Mouse (Mus musculus): ENCODE measurements around the gene Slc25a35. TPM values are rescaled to one million over a fixed set of nuclear protein-coding genes. Genes with fewer than 3 reads are reported as not detected.

Slc25a35 gene
- polyA plus RNA-seq, 1 experiment from 2014 or later = 2.1 TPM

GRCm38 (mm10) chr11:68945245-68945644 lies 22.7 kb upstream of the Slc25a35 start:
- peaks cover 12% of the 10 kb centered on the region for H3K4me1 ChIP-seq
- peaks cover 9% of the 10 kb centered on the region; the same call in 1 of the 2 replicates for H3K36me3 ChIP-seq
- peaks cover 13% of the 10 kb centered on the region; the same call in 1 of the 2 replicates for H3K27me3 ChIP-seq (replicated peaks)
- WGBS = 68% methylated on average over 2 of the region's 2 CpGs
- no peaks in the 10 kb centered on the region for H3K9me3 ChIP-seq
- no peak overlapping the region for H3K9ac ChIP-seq
- H3K4me3 ChIP-seq = no peak overlapping the region
- ATAC-seq (ENCODE audit: extremely low read depth, insufficient number of reproducible peaks, low FRiP score, low TSS enrichment) = no peak
- H3K4me2 ChIP-seq = no peak overlapping the region
- no peak overlapping the region for H3K27ac ChIP-seq (replicated peaks)

GRCm38 (mm10) chr11:68946001-68946400 lies 21.9 kb upstream of the Slc25a35 start:
- Histone ChIP-seq H3K4me1 (peaks cover 8% of the 10 kb centered on the region), H3K4me3 (no peak overlapping the region), H3K36me3 (peaks cover 9% of the 10 kb centered on the region; the same call in 1 of the 2 replicates), H3K4me2 (no peak overlapping the region), H3K9me3 (no peaks in the 10 kb centered on the region), H3K27me3 (replicated peaks) (peaks cover 13% of the 10 kb centered on the region; the same call in 1 of the 2 replicates), H3K27ac (replicated peaks) (no peak overlapping the region), H3K9ac (no peak overlapping the region)
- no peak for ATAC-seq (ENCODE audit: extremely low read depth, insufficient number of reproducible peaks, low FRiP score, low TSS enrichment)
- 81% methylated on average over 4 of the region's 4 CpGs for WGBS

GRCm38 (mm10) chr11:68946806-68947440 lies 21.0 kb upstream of the Slc25a35 start:
- peak overlapping the region; percentile 65; the same call in 1 of the 2 replicates for H3K9ac ChIP-seq

GRCm38 (mm10) chr11:68947542-68947993 lies 20.4 kb upstream of the Slc25a35 start:
- Histone ChIP-seq H3K4me2 (peak overlapping the region; percentile 66), H3K4me3 (peak overlapping the region; percentile 39), H3K9ac (peak overlapping the region; percentile 65), H3K27me3 (replicated peaks) (peaks cover 24% of the 10 kb centered on the region), H3K27ac (replicated peaks) (no peak overlapping the region), H3K4me1 (peaks cover 13% of the 10 kb centered on the region), H3K9me3 (no peaks in the 10 kb centered on the region), H3K36me3 (peaks cover 9% of the 10 kb centered on the region; the same call in 1 of the 2 replicates)
- no peak for ATAC-seq (ENCODE audit: extremely low read depth, insufficient number of reproducible peaks, low FRiP score, low TSS enrichment)
- 22% methylated on average over 12 of the region's 12 CpGs for WGBS

More at GRCm38 (mm10) chr11:68946806-68947440, 21.0 kb upstream of the Slc25a35 start:
- H3K27ac ChIP-seq (replicated peaks) = no peak overlapping the region
- no peaks in the 10 kb centered on the region for H3K9me3 ChIP-seq
- H3K4me3 ChIP-seq = peak overlapping the region; percentile 39
- no peak for ATAC-seq (ENCODE audit: extremely low read depth, insufficient number of reproducible peaks, low FRiP score, low TSS enrichment)
- H3K27me3 ChIP-seq (replicated peaks) = peaks cover 22% of the 10 kb centered on the region
- H3K4me1 ChIP-seq = peaks cover 11% of the 10 kb centered on the region
- peaks cover 9% of the 10 kb centered on the region; the same call in 1 of the 2 replicates for H3K36me3 ChIP-seq
- peak overlapping the region; percentile 66 for H3K4me2 ChIP-seq
- 19% methylated on average over 16 of the region's 16 CpGs for WGBS

- Histone ChIP-seq H3K27ac (replicated peaks) (no peak overlapping the region), H3K9ac (peak overlapping the region; percentile 70), H3K36me3 (no peaks in the 10 kb centered on the region), H3K4me2 (peak overlapping the region; percentile 76), H3K27me3 (replicated peaks) (peaks cover 62% of the 10 kb centered on the region), H3K4me1 (peaks cover 27% of the 10 kb centered on the region), H3K9me3 (no peaks in the 10 kb centered on the region), H3K4me3 (peak overlapping the region; percentile 47)
- ATAC-seq (ENCODE audit: extremely low read depth, insufficient number of reproducible peaks, low FRiP score, low TSS enrichment) = no peak
- WGBS = 12% methylated on average over 13 of the region's 13 CpGs
Measured at GRCm38 (mm10) chr11:68953903-68954302, 14.0 kb upstream of the Slc25a35 start.

- no peaks in the 10 kb centered on the region for H3K36me3 ChIP-seq
- H3K4me2 ChIP-seq = peak overlapping the region; percentile 76
- peak overlapping the region; percentile 70 for H3K9ac ChIP-seq
- peaks cover 27% of the 10 kb centered on the region for H3K4me1 ChIP-seq
- H3K4me3 ChIP-seq = peak overlapping the region; percentile 47
- H3K27me3 ChIP-seq (replicated peaks) = peaks cover 62% of the 10 kb centered on the region
- WGBS = 3% methylated on average over 17 of the region's 17 CpGs
- no peak overlapping the region for H3K27ac ChIP-seq (replicated peaks)
- ATAC-seq (ENCODE audit: extremely low read depth, insufficient number of reproducible peaks, low FRiP score, low TSS enrichment) = no peak
- no peaks in the 10 kb centered on the region for H3K9me3 ChIP-seq
Measured at GRCm38 (mm10) chr11:68954408-68954807, 13.5 kb upstream of the Slc25a35 start.

- Histone ChIP-seq H3K4me3 (peak overlapping the region; percentile 47), H3K9me3 (no peaks in the 10 kb centered on the region), H3K9ac (peak overlapping the region; percentile 70), H3K4me1 (peaks cover 27% of the 10 kb centered on the region), H3K4me2 (peak overlapping the region; percentile 76), H3K36me3 (no peaks in the 10 kb centered on the region), H3K27me3 (replicated peaks) (peaks cover 58% of the 10 kb centered on the region), H3K27ac (replicated peaks) (no peak overlapping the region)
- no peak for ATAC-seq (ENCODE audit: extremely low read depth, insufficient number of reproducible peaks, low FRiP score, low TSS enrichment)
- 59% methylated on average over 5 of the region's 5 CpGs for WGBS
Measured at GRCm38 (mm10) chr11:68955473-68955872, 12.5 kb upstream of the Slc25a35 start.

GRCm38 (mm10) chr11:68956107-68956506 lies 11.8 kb upstream of the Slc25a35 start:
- Histone ChIP-seq H3K4me2 (peak overlapping the region; percentile 76), H3K9ac (peak overlapping the region; percentile 71)

GRCm38 (mm10) chr11:68956697-68957096 lies 11.2 kb upstream of the Slc25a35 start:
- H3K4me1 ChIP-seq = peaks cover 26% of the 10 kb centered on the region
- peak overlapping the region; percentile 45 for H3K4me3 ChIP-seq
- H3K4me2 ChIP-seq = peak overlapping the region; percentile 76
- 0 out of 2 replicates have a peak, but pooled peaks have one; percentile 39 for ATAC-seq (ENCODE audit: extremely low read depth, insufficient number of reproducible peaks, low FRiP score, low TSS enrichment)
- H3K9ac ChIP-seq = peak overlapping the region; percentile 71
- H3K27me3 ChIP-seq (replicated peaks) = peaks cover 51% of the 10 kb centered on the region
- no peaks in the 10 kb centered on the region for H3K36me3 ChIP-seq
- peak overlapping the region; percentile 77 for H3K27ac ChIP-seq (replicated peaks)
- H3K9me3 ChIP-seq = no peaks in the 10 kb centered on the region
- WGBS = 31% methylated on average over 13 of the region's 13 CpGs

More at GRCm38 (mm10) chr11:68956107-68956506, 11.8 kb upstream of the Slc25a35 start:
- peaks cover 56% of the 10 kb centered on the region for H3K27me3 ChIP-seq (replicated peaks)
- H3K27ac ChIP-seq (replicated peaks) = peak overlapping the region; percentile 77
- no peaks in the 10 kb centered on the region for H3K36me3 ChIP-seq
- peaks cover 27% of the 10 kb centered on the region for H3K4me1 ChIP-seq
- peak overlapping the region; percentile 45 for H3K4me3 ChIP-seq
- WGBS = 5% methylated on average over 3 of the region's 3 CpGs
- ATAC-seq (ENCODE audit: extremely low read depth, insufficient number of reproducible peaks, low FRiP score, low TSS enrichment) = no peak
- H3K9me3 ChIP-seq = no peaks in the 10 kb centered on the region

GRCm38 (mm10) chr11:68957308-68957707 lies 10.6 kb upstream of the Slc25a35 start, which contains the start of gene Arhgef15:
TSS of gene Arhgef15 (minus strand) at chr11:68957480.
- peak within 1 kb of the TSS; percentile 77 for H3K27ac ChIP-seq (replicated peaks)
- no peak for ATAC-seq (ENCODE audit: extremely low read depth, insufficient number of reproducible peaks, low FRiP score, low TSS enrichment)
- H3K9ac ChIP-seq = peak within 1 kb of the TSS; percentile 71
- peaks cover 46% of the 10 kb centered on the region for H3K27me3 ChIP-seq (replicated peaks)
- 30% methylated on average over 8 of the region's 8 CpGs for WGBS
- H3K4me3 ChIP-seq = peak within 1 kb of the TSS; percentile 45
- H3K4me2 ChIP-seq = peak within 1 kb of the TSS; percentile 76
- peaks cover 22% of the 10 kb centered on the region for H3K4me1 ChIP-seq
- H3K36me3 ChIP-seq = no peaks in the 10 kb centered on the region
- no peaks in the 10 kb centered on the region for H3K9me3 ChIP-seq

- Histone ChIP-seq H3K4me3 (no peak overlapping the region), H3K9me3 (no peaks in the 10 kb centered on the region), H3K4me2 (peak overlapping the region; percentile 76; the same call in 1 of the 2 replicates), H3K27ac (replicated peaks) (peak overlapping the region; percentile 77), H3K9ac (no peak overlapping the region; the same call in 1 of the 2 replicates), H3K27me3 (replicated peaks) (peaks cover 45% of the 10 kb centered on the region), H3K36me3 (no peaks in the 10 kb centered on the region), H3K4me1 (peaks cover 22% of the 10 kb centered on the region)
- ATAC-seq (ENCODE audit: extremely low read depth, insufficient number of reproducible peaks, low FRiP score, low TSS enrichment) = no peak
- 83% methylated on average over 1 of the region's 1 CpGs for WGBS
Measured at GRCm38 (mm10) chr11:68957971-68958370, 10.0 kb upstream of the Slc25a35 start.

Measured in heart, embryonic 13.5 days (tissue).